In genomic region chr15:3236338-3236737, GRCm38 (mm10) we compare ENCODE assay signal across 24 mouse cellular contexts. TPM values are rescaled to one million over a fixed set of nuclear protein-coding genes. Genes with fewer than 3 reads are reported as not detected.
A peak's percentile ranks its signal among the peaks of the same experiment; 100 is the strongest.
DNase-seq lines count a peak whose midpoint lies in the region; ATAC-seq and TF ChIP-seq lines count a peak whose summit lies in the region.
"Had no signal": no experiment of that assay in that cellular context is flagged by ENCODE, and none has a peak within 500 bp of the region (broad histone marks: within the 10 kb centered on the region; RNA-seq: fewer than 3 reads in every experiment).

No protein-coding gene starts in this region.

- H3K27ac ChIP-seq in liver, embryonic 13.5 days: peak overlapping the region; percentile 15
- H3K27ac ChIP-seq in liver, embryonic 14.5 days: no peak overlapping the region
- peak overlapping the region; percentile 89 for H3K27ac ChIP-seq in liver, postnatal 0 days (ENCODE audit: low read depth)
- H3K27ac ChIP-seq: gastrocnemius, adult 2 months; heart, embryonic 15.5 days; hindbrain, embryonic 10.5 days; hindbrain, embryonic 14.5 days; hindbrain, postnatal 0 days had no signal

- no peaks in the 10 kb centered on the region for H3K27me3 ChIP-seq in liver, embryonic 13.5 days
- H3K27me3 ChIP-seq in liver, embryonic 14.5 days (ENCODE audit: control insufficient read depth, insufficient read depth, low read length): no peaks in the 10 kb centered on the region
- no peaks in the 10 kb centered on the region for H3K27me3 ChIP-seq in liver, postnatal 0 days (ENCODE audit: insufficient read depth, low read length)
- H3K27me3 ChIP-seq: heart, embryonic 12.5 days; heart, embryonic 15.5 days had no signal

- peaks cover 12% of the 10 kb centered on the region for H3K4me1 ChIP-seq in liver, embryonic 13.5 days (replicated peaks)
- peaks cover 0 to 18% of the 10 kb centered on the region in 2 experiments; a peak in 2 of 4 replicates for H3K4me1 ChIP-seq in liver, embryonic 14.5 days (replicated peaks; ENCODE audit: control insufficient read depth in 2 of 2, insufficient read depth in 2 of 2, low read length in 1 of 2)
- peaks cover 23% of the 10 kb centered on the region for H3K4me1 ChIP-seq in liver, postnatal 0 days (ENCODE audit: insufficient read depth)
- H3K4me1 ChIP-seq: heart, embryonic 12.5 days; heart, embryonic 15.5 days had no signal

- intact Hi-C loops in gastrocnemius, postnatal 14 days (cut with DNase I; ENCODE audit: low total_unique reads): no loop called here

- H3K4me3 ChIP-seq in liver, embryonic 13.5 days (replicated peaks): no peak overlapping the region
- no peak overlapping the region for H3K4me3 ChIP-seq in liver, embryonic 14.5 days (ENCODE audit: insufficient read depth in 1 of 2, low read depth in 2 of 2, low read length in 2 of 2)
- H3K4me3 ChIP-seq in liver, postnatal 0 days (ENCODE audit: low read depth, low read length): no peak overlapping the region
- H3K4me3 ChIP-seq: gastrocnemius, adult 2 months; heart, embryonic 12.5 days; heart, embryonic 15.5 days; hindbrain, embryonic 10.5 days had no signal

- TF ChIP-seq EP300 in liver, embryonic 14.5 days (IDR thresholded peaks at IDR 0.05; ENCODE audit: low read depth): 0 out of 2 replicates have a peak, but pooled peaks have one; percentile 19
- peak; percentile 78 for TF ChIP-seq EP300 in liver, postnatal 0 days (IDR thresholded peaks at IDR 0.05; ENCODE audit: low read depth)

- no peak for DNase-seq in liver, embryonic 13.5 days
- DNase-seq in liver, embryonic 14.5 days (ENCODE audit: low read depth in 3 of 3, low spot score in 3 of 3): peak in 1 of 3 experiments; percentile 35
- DNase-seq in liver, postnatal 0 days: no peak
- no peak for DNase-seq in urinary bladder, postnatal 14 days (ENCODE audit: low spot score)
- no peak for DNase-seq in gastrocnemius, postnatal 14 days
- DNase-seq: adrenal gland, adult 2 months; adrenal gland, postnatal 25 days; cerebellum, adult 11-12 months; cerebellum, adult 9-10 months; cerebellum, postnatal 14 days; forebrain, postnatal 0 days; gastrocnemius, adult 2 months; gastrocnemius, postnatal 25 days; heart, adult 18-20 months; heart, postnatal 10 days; heart, postnatal 36 days had no signal

- no peak overlapping the region for H3K9ac ChIP-seq in liver, embryonic 13.5 days
- no peak overlapping the region for H3K9ac ChIP-seq in liver, embryonic 14.5 days (replicated peaks)
- no peak overlapping the region for H3K9ac ChIP-seq in liver, postnatal 0 days (replicated peaks)
- H3K9ac ChIP-seq: forebrain, postnatal 0 days; heart, embryonic 12.5 days; heart, embryonic 15.5 days; hindbrain, embryonic 14.5 days had no signal

- no peaks in the 10 kb centered on the region for H3K9me3 ChIP-seq in liver, embryonic 13.5 days (replicated peaks)
- H3K9me3 ChIP-seq in liver, embryonic 14.5 days (ENCODE audit: control insufficient read depth, low read length): no peaks in the 10 kb centered on the region
- no peaks in the 10 kb centered on the region for H3K9me3 ChIP-seq in liver, postnatal 0 days (ENCODE audit: low read length)
- H3K9me3 ChIP-seq: heart, embryonic 12.5 days; heart, embryonic 15.5 days; hindbrain, embryonic 10.5 days had no signal

- no peak for TF ChIP-seq CTCF in liver, embryonic 14.5 days (IDR thresholded peaks at IDR 0.05; ENCODE audit: low read depth)
- TF ChIP-seq CTCF in liver, postnatal 0 days (IDR thresholded peaks at IDR 0.05; ENCODE audit: low read depth): no peak

- peak; percentile 53 for ATAC-seq in liver, embryonic 13.5 days (ENCODE audit: low read depth)
- ATAC-seq in liver, embryonic 14.5 days (ENCODE audit: insufficient read depth): peak; percentile 52
- ATAC-seq in liver, postnatal 0 days: peak; percentile 80
- no peak for ATAC-seq in erythroblast, adult 5-6 weeks (replicated peaks; ENCODE audit: low FRiP score, poor library complexity, severe bottlenecking)
- ATAC-seq: CD4-positive, CD25-positive, alpha-beta regulatory T cell, adult 4 months; forebrain, embryonic 14.5 days; forebrain, postnatal 0 days; hindbrain, postnatal 0 days had no signal

- 61% methylated on average over 2 of the region's 2 CpGs for WGBS in liver, embryonic 13.5 days (ENCODE audit: insufficient replicate concordance)
- 39% methylated on average over 2 of the region's 2 CpGs for WGBS in liver, embryonic 14.5 days (ENCODE audit: insufficient replicate concordance)
- 55% methylated on average over 2 of the region's 2 CpGs for WGBS in liver, postnatal 0 days (ENCODE audit: insufficient replicate concordance)

- no peak overlapping the region for H3K4me2 ChIP-seq in liver, embryonic 13.5 days
- H3K4me2 ChIP-seq in liver, embryonic 14.5 days (ENCODE audit: low read depth): no peak overlapping the region
- no peak overlapping the region for H3K4me2 ChIP-seq in liver, postnatal 0 days (ENCODE audit: low read depth, low read length)
- H3K4me2 ChIP-seq: heart, embryonic 12.5 days; heart, embryonic 15.5 days; hindbrain, embryonic 14.5 days had no signal

- H3K36me3 ChIP-seq in liver, embryonic 13.5 days: no peaks in the 10 kb centered on the region
- no peaks in the 10 kb centered on the region for H3K36me3 ChIP-seq in liver, embryonic 14.5 days (replicated peaks; ENCODE audit: control insufficient read depth, insufficient read depth, low read depth)
- no peaks in the 10 kb centered on the region for H3K36me3 ChIP-seq in liver, postnatal 0 days (replicated peaks; ENCODE audit: insufficient read depth, low read length)
- H3K36me3 ChIP-seq: heart, embryonic 12.5 days; heart, embryonic 15.5 days; hindbrain, embryonic 10.5 days had no signal

RNA-seq across cellular contexts. Expression of gene Selenop, which starts 32.0 kb away (rescaled TPM):
- 279 and 342 TPM in 2 replicates for polyA plus RNA-seq in liver, embryonic 13.5 days (2015; fragmentation: Nextera tagmentation; extraction: Ambion mirVana)
- 205 and 242 TPM in 2 replicates for polyA plus RNA-seq in liver, embryonic 14.5 days (2012; rRNA removed)
- 465 and 470 TPM in 2 replicates for polyA plus RNA-seq in liver, embryonic 14.5 days (2014; fragmentation: Nextera tagmentation; extraction: Ambion mirVana)
- polyA plus RNA-seq in liver, postnatal 0 days (2015; fragmentation: Nextera tagmentation; extraction: Ambion mirVana): 4,176 and 4,221 TPM in 2 replicates
- total RNA-seq in erythroblast, adult 5-6 weeks (2015; ENCODE audit: low replicate concordance): 201 and 232 TPM in 2 replicates
- total RNA-seq in erythroblast, adult 5-6 weeks (2017; ENCODE audit: low replicate concordance): 89.9 and 99.8 TPM in 2 replicates
- total RNA-seq in gastrocnemius, postnatal 14 days (2021): 100 to 1,000 TPM; 168 to 169 TPM
